Mouse (Mus musculus) CD4-positive naive resting alpha-beta T cell, adult 57 days (primary cell): ENCODE results near the gene Spg7. TPM values are rescaled to one million over a fixed set of nuclear protein-coding genes. Genes with fewer than 3 reads are reported as not detected.

ENCODE experiments used
- total RNA-seq: library from RNA; stranded (reverse); gene quantifications from one replicate; pipeline ENCODE4 v1.2.4, GENCODE M21; 2023

The Spg7 gene
- total RNA-seq, result 81.7 TPM

DNA sequence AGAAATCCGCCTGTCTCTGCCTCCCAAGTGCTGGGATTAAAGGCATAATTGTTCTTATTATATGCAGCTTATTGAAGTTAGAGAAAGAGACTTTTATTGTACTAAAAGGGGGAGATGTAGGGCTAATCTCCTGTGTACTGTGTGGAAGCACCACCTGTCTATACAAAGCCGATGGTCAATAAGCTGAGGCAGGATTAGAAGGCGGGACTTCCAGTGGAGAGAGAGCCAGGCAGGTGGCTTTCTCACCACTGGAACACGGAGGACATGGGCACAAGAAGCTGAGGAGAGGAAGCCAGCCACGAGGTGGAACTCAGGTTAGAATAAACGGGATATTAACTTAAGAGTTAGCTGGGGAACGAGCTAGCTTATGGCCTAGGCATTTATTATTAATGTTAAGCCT lies at the start of gene Spg7:
Gene Spg7 (plus strand): TSS at position 222 of the 400 bp plus-strand sequence.

GRCm38 (mm10) chr8:123042158-123042973 lies 20.4 kb upstream of the Spg7 start, which contains the start of gene Ankrd11:
Gene Ankrd11 (minus strand): TSS chr8:123042277.

DNA sequence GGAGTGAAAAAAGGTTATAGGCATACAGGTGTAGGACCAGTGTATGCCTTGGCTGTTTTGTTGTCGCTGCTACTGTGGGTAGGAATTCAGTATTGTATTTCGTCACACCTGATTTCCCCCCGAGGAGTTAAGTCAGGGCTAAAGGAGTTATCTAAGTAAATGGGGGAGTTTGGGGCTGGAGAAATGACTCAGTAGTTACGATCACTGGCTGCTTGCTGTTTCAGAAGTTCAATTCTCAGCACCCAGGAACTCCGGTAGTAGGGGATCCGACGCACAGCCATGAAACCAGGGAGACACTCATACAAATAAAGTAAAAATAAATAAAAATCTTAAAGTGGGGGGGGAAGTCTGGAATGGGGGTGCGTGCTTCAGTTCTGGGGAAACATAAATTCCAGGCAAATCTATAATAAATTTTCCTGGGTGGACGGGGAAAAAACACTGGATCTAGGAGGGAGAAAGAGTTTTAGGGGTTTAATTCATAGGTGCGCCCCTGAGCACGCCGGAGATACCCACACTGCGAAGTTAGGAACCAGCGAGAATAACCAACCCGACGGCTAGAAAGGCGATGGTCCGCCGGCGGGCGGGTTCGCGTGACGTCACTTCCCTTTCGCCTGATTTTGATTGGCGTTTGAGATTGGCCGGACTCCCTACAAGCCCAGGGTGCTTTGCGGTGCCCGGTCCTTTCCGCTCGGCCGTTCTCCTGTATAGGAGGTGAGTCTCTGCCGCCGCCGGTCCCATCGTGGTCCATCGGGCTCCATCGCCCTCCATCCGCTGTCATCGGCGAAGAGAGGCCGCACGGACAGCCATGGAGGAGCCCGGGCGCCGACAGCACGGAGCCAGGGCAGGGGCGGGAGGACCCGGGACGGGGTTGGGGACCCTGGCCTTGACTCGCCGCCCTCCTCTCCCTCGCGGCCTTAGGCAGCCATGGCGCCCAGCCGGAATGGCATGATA lies 39.3 kb downstream of the Spg7 start, which contains the start of gene Rpl13:
Gene Rpl13 (plus strand): TSS at position 616 of the 951 bp plus-strand sequence.

GRCm38 (mm10) chr8:123117127-123117731 lies 54.5 kb downstream of the Spg7 start, which contains the start of gene Cpne7:
Gene Cpne7 (plus strand): TSS chr8:123117374.

Other genes starting within 250 kb of the Spg7 start
- not detected for gene Cdh15, start 215.0 kb upstream of the Spg7 start, total RNA-seq
- 332 TPM for gene Ankrd11, start 20.7 kb upstream of the Spg7 start, total RNA-seq
- gene Rpl13, start 39.4 kb downstream of the Spg7 start, total RNA-seq, result 1,857 TPM
- gene Cpne7, start 54.4 kb downstream of the Spg7 start, total RNA-seq, result 0.38 TPM
- gene Sult5a1, start 95.4 kb downstream of the Spg7 start, total RNA-seq, result not detected
- gene Dpep1, start 123.3 kb downstream of the Spg7 start, total RNA-seq, result not detected
- gene Chmp1a, start 149.8 kb downstream of the Spg7 start, total RNA-seq, result 74.4 TPM
- not detected for gene Spata33, start 149.9 kb downstream of the Spg7 start, total RNA-seq
- gene Cdk10, start 161.9 kb downstream of the Spg7 start, total RNA-seq, result 52.6 TPM
- gene Spata2l, start 173.3 kb downstream of the Spg7 start, total RNA-seq, result 14.5 TPM
- gene Zfp276, start 191.3 kb downstream of the Spg7 start, total RNA-seq, result 27.6 TPM
- gene Vps9d1, start 191.4 kb downstream of the Spg7 start, total RNA-seq, result 31.1 TPM